Mouse (Mus musculus) gastrocnemius, postnatal 10 days (tissue): ENCODE data around the gene Hrg. TPM values are rescaled to one million over a fixed set of nuclear protein-coding genes. Genes with fewer than 3 reads are reported as not detected.
"Not testable (repeated sequence)": the region's sequence is repeated elsewhere in the genome, so short reads cannot be mapped to it uniquely, and the experiment has no call there.

Experiments used
- DNase-seq: peaks from one replicate; pipeline ENCODE4 v3.0.0; 2021; ENCODE audit warnings: mixed read lengths
- long read RNA-seq, 2 experiments: library from polyadenylated mRNA; stranded (forward); transcript quantifications; one replicate each; pipeline ENCODE4 v2.0.0; 2021
- total RNA-seq, 2 experiments: library from RNA; stranded (reverse); gene quantifications; 2 replicates each; pipeline ENCODE4 v1.2.3; 2021

The Hrg gene
- under 1 TPM in 1 of 2 experiments, not detected in 1; 0.34 TPM for total RNA-seq
- long read RNA-seq, experiment 1, result 0 reads
- long read RNA-seq, experiment 2, result 0 reads

DNA sequence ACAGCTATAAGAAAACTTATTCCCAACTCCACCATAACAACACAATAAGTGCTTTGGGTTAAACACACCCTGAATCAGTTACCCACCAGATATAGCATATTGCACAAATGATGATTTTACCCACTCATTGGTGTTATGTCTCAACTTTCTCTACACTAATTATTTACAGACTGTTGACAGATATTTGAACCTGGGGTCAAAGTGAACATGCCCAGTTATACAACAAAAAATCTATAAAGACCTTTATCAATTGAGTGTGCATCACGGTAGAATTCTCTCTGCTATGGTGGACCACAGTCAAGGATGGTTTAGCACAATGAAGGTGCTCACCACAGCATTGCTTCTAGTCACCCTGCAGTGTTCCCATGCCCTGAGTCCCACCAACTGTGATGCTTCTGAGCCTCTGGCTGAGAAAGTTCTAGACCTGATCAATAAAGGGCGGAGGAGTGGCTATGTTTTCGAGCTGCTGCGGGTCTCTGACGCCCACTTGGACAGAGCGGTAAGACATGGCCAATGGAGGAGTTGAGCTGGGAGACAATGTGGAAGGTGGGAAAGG lies at the start of gene Hrg:
Hrg (plus strand) TSS at position 233 of the 556 bp plus-strand sequence.
- DNase-seq, result no peak

GRCm38 (mm10) chr16:22901326-22901725 lies 49.5 kb upstream of the Hrg start:
- no peak for DNase-seq

DNA sequence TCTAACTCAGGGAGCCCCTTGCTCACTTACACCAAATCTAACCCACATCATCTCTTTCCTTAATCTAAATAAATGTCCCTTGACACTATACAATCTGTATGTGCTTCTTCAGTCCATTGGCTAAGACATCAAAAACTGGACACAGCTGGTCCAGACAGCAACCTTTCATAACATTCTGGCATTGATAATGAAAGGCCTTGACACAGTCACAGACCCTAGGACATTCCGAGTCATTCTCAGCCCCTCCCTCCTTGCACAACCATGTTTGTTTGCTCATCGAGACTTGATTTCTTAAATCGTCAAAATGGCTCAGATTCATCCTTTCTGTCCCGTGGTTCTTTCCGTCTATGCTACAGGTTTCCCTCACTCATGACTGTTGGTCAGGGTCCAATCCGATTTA lies 41.6 kb upstream of the Hrg start:
- no peak for DNase-seq

DNA sequence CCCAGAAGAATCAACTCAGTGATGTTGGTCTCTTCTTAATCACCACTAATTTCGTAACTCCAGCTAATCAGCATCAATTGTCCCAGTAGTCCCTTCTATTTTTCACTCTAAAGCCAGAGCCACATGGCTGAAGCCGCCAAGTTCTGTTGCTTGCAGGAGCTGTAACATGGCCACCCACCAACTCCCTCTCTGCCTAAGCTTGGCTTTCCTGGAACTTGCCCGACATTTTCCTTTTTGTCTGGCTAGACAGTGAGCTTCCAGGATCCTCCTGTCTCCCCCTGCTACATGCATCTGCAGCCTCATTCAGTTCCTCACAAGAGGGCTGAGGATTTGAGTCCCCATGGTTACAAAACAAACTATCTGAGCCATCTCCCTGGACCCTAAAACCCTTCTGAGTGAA lies 38.9 kb upstream of the Hrg start:
- DNase-seq, result no peak

- DNase-seq, result no peak
Measured at GRCm38 (mm10) chr16:22912886-22913285, 38.0 kb upstream of the Hrg start.

DNA sequence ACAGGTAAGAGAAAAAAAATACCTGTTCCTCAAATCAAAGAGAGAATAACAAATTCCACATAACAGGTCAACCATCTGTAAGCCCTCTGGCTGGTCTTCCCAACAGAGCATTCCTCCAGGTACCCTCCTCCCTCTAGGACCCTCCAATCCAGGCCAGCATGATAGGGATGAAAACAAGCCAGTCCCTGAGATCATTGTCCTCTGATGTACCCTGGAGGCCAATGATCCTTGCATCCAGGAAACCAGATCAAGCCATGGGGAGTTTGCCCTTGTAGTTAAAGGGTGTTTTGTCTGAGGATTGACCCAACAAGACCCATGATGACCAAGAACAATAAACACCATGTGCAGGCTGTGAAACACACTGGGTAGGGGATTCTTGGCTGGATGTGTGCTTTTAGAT lies 36.6 kb upstream of the Hrg start:
- DNase-seq, result no peak

DNA sequence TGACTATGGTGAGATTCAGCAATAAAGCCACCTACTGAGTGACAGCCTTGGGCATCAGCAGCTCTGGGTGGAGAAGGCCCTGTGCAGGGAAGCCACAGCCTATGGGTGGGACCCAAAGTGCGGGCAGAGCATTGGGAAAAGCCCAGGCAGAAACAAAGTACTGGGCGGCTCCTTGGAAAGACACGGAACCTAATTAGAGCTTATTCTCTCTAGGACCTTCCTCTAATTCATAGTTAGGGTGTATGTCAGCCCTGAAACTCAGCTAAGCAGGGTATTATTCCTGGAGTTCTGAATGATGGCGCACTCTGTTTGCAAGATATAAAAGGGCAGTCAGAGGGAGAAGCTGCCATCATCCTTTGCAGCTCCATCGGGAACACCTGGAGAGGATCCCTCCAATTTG lies 32.8 kb upstream of the Hrg start, which contains the start of gene Fetub:
Fetub (plus strand) TSS at position 301 of the 400 bp plus-strand sequence.
- no peak for DNase-seq

DNA sequence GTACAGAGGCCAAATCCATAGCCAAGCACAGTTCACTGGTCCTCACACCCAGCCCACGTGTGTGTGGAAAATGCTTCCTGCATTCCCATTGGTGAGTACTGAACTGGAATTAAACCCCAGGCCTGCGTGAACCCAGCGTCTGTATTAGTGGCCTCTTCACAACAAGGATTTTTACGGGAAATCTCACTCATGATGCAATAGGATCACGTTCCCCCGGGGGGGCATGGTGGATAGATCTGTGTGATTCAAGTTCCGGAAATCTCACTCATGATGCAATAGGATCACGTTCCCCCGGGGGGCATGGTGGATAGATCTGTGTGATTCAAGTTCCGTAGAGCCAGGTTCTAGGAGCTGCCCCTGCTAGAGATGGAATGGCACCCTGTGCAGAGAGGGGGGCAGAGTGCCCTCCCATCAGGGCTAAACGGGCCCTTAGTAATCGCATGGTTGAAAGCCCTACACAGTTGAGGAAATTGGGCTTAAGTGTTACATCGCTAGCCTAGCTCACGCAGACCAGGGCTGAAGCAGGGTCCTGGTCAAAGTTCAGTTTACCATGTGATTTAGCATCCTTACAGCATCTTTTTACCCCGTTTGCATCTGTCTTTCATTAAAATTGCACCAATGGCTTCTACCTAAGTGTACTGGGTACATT lies 32.1 kb upstream of the Hrg start:
- no peak for DNase-seq

DNA sequence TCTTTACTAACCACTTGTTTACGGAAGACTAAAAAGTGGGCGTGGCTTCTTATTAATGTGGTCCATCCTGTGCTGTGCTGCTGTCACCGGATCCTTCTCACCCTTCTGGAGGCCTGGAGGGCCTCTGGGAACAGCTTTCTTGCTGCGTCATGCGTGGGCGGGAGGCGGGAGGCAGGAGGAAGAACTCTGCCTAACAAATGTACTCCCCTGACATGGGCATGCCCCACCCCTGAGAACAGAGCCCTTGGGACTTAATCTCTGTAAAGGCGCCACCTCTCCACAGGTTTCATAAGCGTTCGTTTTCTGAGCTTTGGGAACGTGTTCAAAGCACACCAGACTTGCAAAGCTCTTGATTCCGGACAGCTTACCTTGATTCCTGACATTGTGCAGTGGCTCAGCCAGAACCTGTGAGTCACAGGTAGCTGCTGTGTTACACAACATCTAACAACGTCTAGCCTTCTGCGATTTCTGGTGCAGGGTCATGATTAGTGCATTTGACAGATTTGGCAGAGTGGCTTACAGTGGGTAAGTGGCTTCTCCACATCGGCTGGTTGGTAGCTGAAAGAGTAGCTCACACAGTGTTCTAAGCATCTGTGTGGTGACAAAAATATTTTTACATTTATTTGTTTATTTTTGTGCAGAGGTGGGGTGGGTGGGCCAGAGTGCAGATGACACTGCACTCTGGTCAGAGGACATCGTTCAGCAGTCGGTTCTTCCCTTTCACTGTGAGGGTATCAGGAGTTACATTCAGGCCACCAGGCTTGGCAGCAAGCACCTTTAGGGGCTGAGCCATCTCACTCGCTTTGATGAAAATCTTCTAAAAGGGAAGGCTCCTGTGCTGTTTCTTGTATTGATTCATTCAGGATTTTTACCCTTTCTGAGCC lies 30.7 kb upstream of the Hrg start:
- DNase-seq, result no peak

GRCm38 (mm10) chr16:22921761-22922160 lies 29.1 kb upstream of the Hrg start:
- no peak for DNase-seq

GRCm38 (mm10) chr16:22922433-22922832 lies 28.4 kb upstream of the Hrg start:
- DNase-seq, result no peak

DNA sequence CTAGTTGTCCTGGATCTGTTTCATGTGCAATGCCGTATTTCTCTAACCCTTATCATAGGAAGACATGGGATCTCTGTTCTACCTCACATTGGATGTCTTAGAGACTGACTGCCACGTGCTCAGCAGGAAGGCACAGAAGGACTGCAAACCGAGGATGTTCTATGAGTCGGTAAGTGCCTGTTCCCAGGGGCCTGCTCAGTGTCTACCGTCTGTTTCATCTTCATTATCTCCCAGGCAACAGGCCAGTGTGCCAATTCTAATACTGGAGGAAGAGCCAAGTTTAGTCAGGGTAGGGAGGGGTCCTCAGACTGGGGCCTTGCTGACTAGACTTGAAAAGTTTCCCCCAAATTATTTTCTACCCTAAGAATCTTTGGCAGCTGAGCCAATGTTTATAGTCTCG lies 21.3 kb upstream of the Hrg start:
- no peak for DNase-seq

DNA sequence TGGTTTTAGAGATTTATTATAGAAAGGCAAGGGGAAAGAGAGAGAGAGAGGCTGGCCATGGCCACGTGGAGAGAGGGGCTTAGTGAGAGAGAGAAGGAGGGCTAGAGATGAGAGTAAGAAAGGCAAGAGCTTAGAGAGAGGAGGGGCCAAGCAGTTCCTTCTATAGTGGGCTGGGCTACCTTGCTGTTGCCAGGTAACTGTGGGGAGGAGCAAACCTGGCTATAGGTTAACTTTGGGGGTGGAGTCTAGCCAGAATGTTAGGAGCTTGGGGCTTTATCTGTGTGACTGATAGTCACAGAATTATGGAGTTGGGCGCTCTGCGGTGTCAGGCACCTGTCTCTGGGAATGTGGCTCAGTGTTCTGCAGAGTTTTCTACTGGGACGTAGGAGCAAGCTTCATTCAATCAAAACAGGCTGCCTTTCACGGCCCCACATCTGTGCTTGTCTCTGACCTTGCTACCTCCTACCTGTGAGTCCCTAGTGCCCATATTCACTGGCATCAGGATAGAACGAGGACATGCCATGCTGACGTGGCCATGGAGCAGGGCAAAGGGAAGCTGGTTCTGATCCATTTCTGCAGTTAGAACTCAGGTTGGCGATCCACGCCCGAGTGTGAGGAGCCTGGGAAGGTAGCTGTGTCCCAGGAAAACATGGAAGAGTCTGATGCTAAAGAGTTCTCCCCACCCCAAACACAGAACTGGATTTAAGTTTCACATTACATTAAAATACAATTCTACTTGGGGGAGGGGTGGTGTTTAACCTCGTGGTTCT lies 19.3 kb upstream of the Hrg start:
- DNase-seq, result no peak

- DNase-seq, result no peak
Measured at GRCm38 (mm10) chr16:22937631-22938030, 13.2 kb upstream of the Hrg start.

- DNase-seq, result no peak
Measured at GRCm38 (mm10) chr16:22938541-22938940, 12.3 kb upstream of the Hrg start.

GRCm38 (mm10) chr16:22939120-22939695 lies 11.7 kb upstream of the Hrg start:
- no peak for DNase-seq

- DNase-seq, result not testable (repeated sequence)
Measured at GRCm38 (mm10) chr16:22941825-22942476, 8.9 kb upstream of the Hrg start.

DNA sequence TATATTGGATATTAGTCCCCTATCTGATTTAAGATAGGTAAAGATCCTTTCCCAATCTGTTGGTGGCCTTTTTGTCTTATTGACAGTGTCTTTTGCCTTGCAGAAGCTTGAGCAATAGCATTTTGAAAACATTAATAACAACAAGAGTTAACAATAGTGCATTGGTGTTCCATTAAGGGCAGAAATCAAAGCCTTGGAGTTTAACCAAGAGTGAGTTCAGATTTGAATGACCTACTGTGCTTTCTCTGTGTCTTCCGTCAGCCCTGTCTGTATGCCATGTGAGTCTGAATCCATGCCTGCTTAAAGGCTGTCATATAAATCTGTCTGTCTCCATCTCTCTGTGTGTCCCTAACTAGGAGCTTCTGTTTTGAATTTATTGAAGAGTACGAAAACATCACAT lies 3.5 kb upstream of the Hrg start:
- DNase-seq, result no peak

GRCm38 (mm10) chr16:22953069-22953468 lies 2.2 kb downstream of the Hrg start:
- DNase-seq, result no peak

DNA sequence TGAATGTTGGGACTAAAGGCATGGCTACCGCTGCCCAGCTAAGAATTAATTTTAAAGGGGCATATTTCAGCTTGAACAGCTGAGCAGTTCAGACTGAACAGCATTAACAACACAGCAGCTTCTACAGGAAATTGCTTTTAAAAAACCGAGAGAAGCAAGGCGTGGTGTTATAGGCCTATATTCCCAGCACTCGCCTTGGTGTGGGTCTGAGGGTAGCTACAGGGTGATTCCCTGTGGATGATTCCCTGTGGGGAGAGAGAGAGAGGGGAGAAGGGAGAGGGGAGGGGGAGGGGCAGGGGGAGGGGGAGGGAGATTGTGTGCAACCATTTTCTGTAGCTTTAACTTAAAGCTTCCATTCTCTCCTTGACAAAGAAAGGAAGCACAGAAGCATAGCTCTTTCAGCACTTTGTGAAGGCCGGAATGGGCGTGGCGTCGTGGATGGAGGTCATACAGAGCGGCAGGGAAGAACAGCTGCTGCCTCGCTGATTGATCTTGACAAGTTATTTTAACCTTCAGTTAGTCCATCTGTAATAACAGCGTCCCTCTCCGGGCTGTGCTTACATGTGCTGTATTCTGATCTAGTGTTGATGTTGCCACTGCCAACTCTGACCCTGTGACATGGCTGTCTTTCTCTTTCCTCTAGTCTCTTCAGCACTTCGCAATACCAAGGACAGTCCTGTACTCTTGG lies 4.7 kb downstream of the Hrg start:
- DNase-seq, result no peak

DNA sequence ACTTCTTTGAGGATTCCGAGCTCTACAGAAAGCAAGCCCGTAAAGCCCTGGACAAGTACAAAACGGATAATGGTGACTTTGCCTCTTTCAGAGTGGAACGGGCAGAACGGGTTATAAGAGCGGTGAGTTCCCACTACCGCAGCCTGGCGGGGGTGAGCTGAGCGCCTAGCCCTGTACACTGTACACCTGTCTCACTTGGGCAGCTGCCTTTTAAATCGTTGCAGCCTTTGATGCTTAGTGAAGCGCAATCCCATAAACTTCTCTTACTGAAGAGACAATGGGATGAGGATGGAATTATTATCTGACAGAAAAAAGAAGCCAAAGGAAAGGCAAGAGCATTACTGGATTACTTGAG lies 5.2 kb downstream of the Hrg start:
- DNase-seq, result no peak
